ENCODE assay signal across 8 mouse cellular contexts in the genomic region with DNA sequence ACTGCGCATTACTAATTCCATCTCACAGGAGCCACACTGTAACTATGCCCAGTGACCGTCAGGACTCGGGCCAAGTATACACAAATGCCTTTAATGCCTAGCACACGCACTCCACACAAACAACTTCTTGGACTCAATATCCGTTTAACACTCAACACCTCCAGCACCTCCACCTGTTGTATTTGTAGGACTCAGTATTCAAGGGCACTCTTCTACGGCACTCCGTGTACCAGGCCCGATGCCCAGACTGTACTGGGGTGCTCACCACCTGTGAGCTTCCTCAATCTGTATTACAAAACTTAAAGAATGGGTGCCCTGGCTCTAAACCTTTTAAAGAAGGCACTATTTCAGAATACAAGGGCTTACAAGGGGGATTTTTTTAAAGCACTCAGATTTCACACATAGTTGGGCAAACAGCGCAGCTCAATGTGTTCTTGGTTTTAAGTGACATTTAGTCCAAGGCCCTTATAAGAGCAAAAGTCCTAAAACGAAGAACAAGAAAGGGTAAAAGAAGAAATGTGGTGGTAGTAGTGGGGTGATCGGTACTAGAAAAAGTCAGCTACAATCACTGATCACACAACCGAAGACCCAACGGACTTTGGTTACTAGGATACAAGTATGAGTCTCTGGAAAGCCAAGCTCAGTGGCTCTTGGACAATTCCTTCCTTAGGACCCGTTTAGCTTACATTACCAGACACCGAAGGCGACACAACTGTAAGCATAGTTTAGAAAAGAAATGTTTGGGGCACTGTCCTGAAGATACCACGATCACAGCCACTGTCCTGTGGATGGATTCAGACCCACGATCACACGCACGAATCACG. TPM values are rescaled to one million over a fixed set of nuclear protein-coding genes. Genes with fewer than 3 reads are reported as not detected.
DNase-seq lines count a peak whose midpoint lies in the region; ATAC-seq and TF ChIP-seq lines count a peak whose summit lies in the region.

No protein-coding gene starts in this region.

- H3K4me1 ChIP-seq in ES-E14 (ENCODE audit: control insufficient read depth in 2 of 2, insufficient read depth in 2 of 2, low read length in 2 of 2, poor library complexity in 1 of 2) = 0 out of 4 replicates have a peak, but pooled peaks cover 2% of the 10 kb centered on the region in 2 experiments
- peaks cover 30% of the 10 kb centered on the region for H3K4me1 ChIP-seq in forebrain, embryonic 12.5 days
- peaks cover 5% of the 10 kb centered on the region; the same call in 1 of the 2 replicates for H3K4me1 ChIP-seq in kidney, adult 2 months (ENCODE audit: control insufficient read depth, insufficient read depth, low read length)

- H3K27ac ChIP-seq in ES-E14 (ENCODE audit: insufficient read depth, low read depth, low read length, poor library complexity, severe bottlenecking) = no peak overlapping the region
- H3K27ac ChIP-seq in forebrain, embryonic 12.5 days = peak overlapping the region; percentile 95; the same call in 1 of the 2 replicates
- peak overlapping the region; percentile 81 for H3K27ac ChIP-seq in kidney, adult 2 months (ENCODE audit: insufficient read depth, low read depth, low read length)

- no peaks in the 10 kb centered on the region for H3K27me3 ChIP-seq in forebrain, embryonic 12.5 days
- H3K27me3 ChIP-seq in kidney, adult 2 months (replicated peaks; ENCODE audit: control insufficient read depth, insufficient read depth, low read length) = no peaks in the 10 kb centered on the region

- ATAC-seq in forebrain, embryonic 12.5 days (ENCODE audit: low FRiP score) = no peak
- no peak for ATAC-seq in megakaryocyte progenitor cell, adult 5-6 weeks (replicated peaks; ENCODE audit: poor library complexity)

- 30% methylated on average over 21 of the region's 21 CpGs for WGBS in forebrain, embryonic 12.5 days
- WGBS in kidney, adult 2 months = 10% methylated on average over 21 of the region's 21 CpGs

- in situ Hi-C loops in ES-E14 (cut with MboI; ENCODE audit: low sequenced_read_pairs in 2 of 2, unreplicated experiment in 2 of 2) = no loop called here

- H3K4me3 ChIP-seq in ES-E14 (ENCODE audit: insufficient read depth in 1 of 2, low read depth in 1 of 2, low read length in 2 of 2, poor library complexity in 1 of 2, severe bottlenecking in 1 of 2) = peak overlapping the region; percentile 83 to 98
- H3K4me3 ChIP-seq in forebrain, embryonic 12.5 days (replicated peaks) = peak overlapping the region; percentile 68
- peak overlapping the region; percentile 58 for H3K4me3 ChIP-seq in kidney, adult 2 months (ENCODE audit: insufficient read depth, low read depth, low read length)

- no peak for TF ChIP-seq CTCF in kidney, adult 2 months (conservative IDR thresholded peaks at IDR 0.05; ENCODE audit: insufficient read depth, insufficient read length, low read depth, low read length)

- peak overlapping the region; percentile 70 for H3K4me2 ChIP-seq in forebrain, embryonic 12.5 days

- DNase-seq in 416B (ENCODE audit: low read depth) = peak; percentile 19
- no peak for DNase-seq in ES-E14 (ENCODE audit: low read depth, low spot score)
- DNase-seq in kidney, adult 2 months = peak; percentile 19
- peak; percentile 4 for DNase-seq in mesoderm, embryonic 11.5 days (ENCODE audit: low read depth, low spot score)
- DNase-seq in frontal cortex, postnatal 10 days (ENCODE audit: low spot score in 2 of 2) = no peak
- DNase-seq in left cerebral cortex, adult 18-20 months (ENCODE audit: low spot score in 2 of 2) = no peak

- no peaks in the 10 kb centered on the region for H3K9me3 ChIP-seq in ES-E14 (ENCODE audit: control insufficient read depth, insufficient read depth, low read depth, low read length)
- no peaks in the 10 kb centered on the region for H3K9me3 ChIP-seq in forebrain, embryonic 12.5 days

- peaks cover 23% of the 10 kb centered on the region for H3K36me3 ChIP-seq in ES-E14 (ENCODE audit: control insufficient read depth, insufficient read depth, low read length, poor library complexity, severe bottlenecking)
- peaks cover 34% of the 10 kb centered on the region for H3K36me3 ChIP-seq in forebrain, embryonic 12.5 days (replicated peaks)
- H3K36me3 ChIP-seq in kidney, adult 2 months (ENCODE audit: control insufficient read depth, insufficient read depth, low read length) = peaks cover 5% of the 10 kb centered on the region; the same call in 1 of the 2 replicates

- no peak for TF ChIP-seq POLR2A in kidney, adult 2 months (IDR thresholded peaks at IDR 0.05; ENCODE audit: low read depth, low read length)

- H3K9ac ChIP-seq in ES-E14 (ENCODE audit: insufficient read depth, low read depth, low read length, poor library complexity, severe bottlenecking) = peak overlapping the region; percentile 96
- H3K9ac ChIP-seq in forebrain, embryonic 12.5 days = peak overlapping the region; percentile 86

TF ChIP-seq in ES-E14, 5 proteins besides CTCF, POLR2A, EP300 and RAD21:
- TF ChIP-seq CHD2 (IDR thresholded peaks at IDR 0.05; ENCODE audit: low read depth, low read length) (no peak), MAFK (IDR thresholded peaks at IDR 0.05; ENCODE audit: insufficient read depth, low read depth, low read length) (no peak), ZC3H11A (IDR thresholded peaks at IDR 0.05; ENCODE audit: borderline replicate concordance, low read depth, low read length) (no peak), ZNF384 (IDR thresholded peaks at IDR 0.05; ENCODE audit: low read depth, low read length) (no peak), HCFC1 (IDR thresholded peaks at IDR 0.05; ENCODE audit: borderline replicate concordance, insufficient read depth, low read length) (no peak)

RNA-seq across cellular contexts. Expression of gene Paxip1, which starts 1.2 kb away (rescaled TPM):
- total RNA-seq in ES-E14 (2012; rRNA removed) = 48.8 and 49.3 TPM in 2 replicates
- 47.6 and 56.7 TPM in 2 replicates for polyA plus RNA-seq in forebrain, embryonic 12.5 days (2016; fragmentation: Nextera tagmentation; extraction: Ambion mirVana)
- polyA plus RNA-seq in kidney, adult 2 months (2012; rRNA removed) = 18.1 and 18.6 TPM in 2 replicates
- total RNA-seq in megakaryocyte progenitor cell, adult 5-6 weeks (2015) = 34.6 and 35.0 TPM in 2 replicates
- total RNA-seq in megakaryocyte progenitor cell, adult 5-6 weeks (2017) = 25.3 and 31.2 TPM in 2 replicates
- 10 to 100 TPM; 38.5 to 39.8 TPM for total RNA-seq in left cerebral cortex, adult 18-20 months (2021)

RNA-seq across cellular contexts. Expression of gene Htr5a, which starts 51.7 kb away (rescaled TPM):
- total RNA-seq in ES-E14 (2012; rRNA removed) = 0.04 TPM in 1 of 2 replicates, not detected in the other
- 0.19 and 0.22 TPM in 2 replicates for polyA plus RNA-seq in forebrain, embryonic 12.5 days (2016; fragmentation: Nextera tagmentation; extraction: Ambion mirVana)
- not detected in 2 replicates for polyA plus RNA-seq in kidney, adult 2 months (2012; rRNA removed)
- not detected in 2 replicates for total RNA-seq in megakaryocyte progenitor cell, adult 5-6 weeks (2015)
- total RNA-seq in megakaryocyte progenitor cell, adult 5-6 weeks (2017) = not detected in 2 replicates
- 10 to 100 TPM; 13.4 to 15.4 TPM for total RNA-seq in left cerebral cortex, adult 18-20 months (2021)

Comparison
In these comparisons a context has a peak if more than half of its experiments do, and no peak if none do; other contexts are left out.
1. DNase-seq: peak in 416B (single experiment), kidney, adult 2 months (single experiment) and mesoderm, embryonic 11.5 days (single experiment); none in ES-E14 (single experiment), frontal cortex, postnatal 10 days (0 of 2) and left cerebral cortex, adult 18-20 months (0 of 2).
2. RNA of gene Htr5a, which starts 51.7 kb away (total RNA-seq): 13.4 to 15.4 TPM in left cerebral cortex, adult 18-20 months; 0.04 TPM in ES-E14 and not detected in megakaryocyte progenitor cell, adult 5-6 weeks; every median in the first group is over 10 times any median in the second.
3. Peak in every context shown above with its lines, with median percentiles within 50 percentile points of each other: H3K4me3 ChIP-seq.